In the genomic region with DNA sequence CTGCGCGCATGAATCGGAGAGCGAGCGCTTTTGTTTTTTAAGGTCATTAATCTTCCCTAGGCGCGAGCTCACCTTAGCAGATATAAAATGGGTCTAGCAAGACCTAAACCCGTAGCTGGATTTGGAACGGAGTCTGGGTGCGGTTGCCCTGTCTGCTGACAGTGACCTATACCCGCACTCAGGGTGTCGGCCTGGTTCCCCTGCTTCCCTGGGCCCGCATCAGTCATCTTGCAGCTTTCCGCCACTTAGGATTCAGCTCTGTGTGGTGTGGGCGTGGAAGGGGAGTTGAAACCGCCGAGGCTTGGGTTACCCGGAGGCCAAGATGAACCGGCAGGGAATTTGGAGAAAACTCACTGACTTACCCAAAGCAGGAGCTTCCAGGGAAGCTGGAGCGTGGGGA, we compare ENCODE assay signal across 7 mouse cellular contexts. TPM values are rescaled to one million over a fixed set of nuclear protein-coding genes. Genes with fewer than 3 reads are reported as not detected.
A peak's percentile ranks its signal among the peaks of the same experiment; 100 is the strongest.
DNase-seq lines count a peak whose midpoint lies in the region; ATAC-seq and TF ChIP-seq lines count a peak whose summit lies in the region.

No protein-coding gene starts in this region.

- peak overlapping the region; percentile 85 for H3K4me3 ChIP-seq in cortical plate, adult 2 months (ENCODE audit: insufficient read depth, low read length)
- peak overlapping the region; percentile 91 for H3K4me3 ChIP-seq in hindbrain, postnatal 0 days (ENCODE audit: low read length)
- H3K4me3 ChIP-seq in megakaryocyte, embryonic 14.5 days (replicated peaks): peak overlapping the region; percentile 98

- H3K9me3 ChIP-seq in hindbrain, postnatal 0 days (ENCODE audit: low read length): no peaks in the 10 kb centered on the region
- H3K9me3 ChIP-seq in megakaryocyte, embryonic 14.5 days: no peaks in the 10 kb centered on the region

- peak overlapping the region; percentile 71 for H3K9ac ChIP-seq in hindbrain, postnatal 0 days (replicated peaks; ENCODE audit: low read length)

- peak overlapping the region; percentile 71 for H3K4me2 ChIP-seq in hindbrain, postnatal 0 days (ENCODE audit: low read depth, low read length)

- H3K27me3 ChIP-seq in hindbrain, postnatal 0 days (ENCODE audit: insufficient read depth, low read length): no peaks in the 10 kb centered on the region
- peaks cover 29% of the 10 kb centered on the region for H3K27me3 ChIP-seq in megakaryocyte, embryonic 14.5 days (replicated peaks)

- intact Hi-C loops in left cerebral cortex, postnatal 14 days (cut with DNase I): no loop called here

- peak; percentile 62 for ATAC-seq in hindbrain, postnatal 0 days

- TF ChIP-seq CTCF in cortical plate, adult 2 months (IDR thresholded peaks at IDR 0.05; ENCODE audit: extremely low read depth, insufficient read depth, low read length): no peak
- no peak for TF ChIP-seq CTCF in hindbrain, postnatal 0 days (IDR thresholded peaks at IDR 0.05; ENCODE audit: low read depth)

- H3K36me3 ChIP-seq in hindbrain, postnatal 0 days (ENCODE audit: insufficient read depth, low read length): no peaks in the 10 kb centered on the region
- no peaks in the 10 kb centered on the region for H3K36me3 ChIP-seq in megakaryocyte, embryonic 14.5 days (replicated peaks; ENCODE audit: low read length)

- under 1% methylated on average over 20 of the region's 20 CpGs for WGBS in hindbrain, postnatal 0 days

- DNase-seq in adrenal gland, adult 8-10 months: peak; percentile 57
- DNase-seq in gastrocnemius, adult 8-10 months (ENCODE audit: low spot score in 2 of 2): peak; percentile 18 to 24
- peak; percentile 75 for DNase-seq in hindbrain, postnatal 0 days (ENCODE audit: low spot score)
- DNase-seq in left cerebral cortex, postnatal 14 days (ENCODE audit: low spot score in 2 of 2): peak; percentile 60 to 62
- DNase-seq in right cerebral cortex, postnatal 25 days: peak; percentile 68

- no peak; the same call in 1 of the 2 replicates for TF ChIP-seq POLR2A in cortical plate, adult 2 months (IDR thresholded peaks at IDR 0.05; ENCODE audit: extremely low read depth, insufficient read depth, low read length)

- peaks cover 8% of the 10 kb centered on the region for H3K4me1 ChIP-seq in cortical plate, adult 2 months (ENCODE audit: control insufficient read depth, insufficient read depth, low read length)
- peaks cover 25% of the 10 kb centered on the region; the same call in 1 of the 2 replicates for H3K4me1 ChIP-seq in hindbrain, postnatal 0 days (ENCODE audit: insufficient read depth, low read length)
- peaks cover 21% of the 10 kb centered on the region for H3K4me1 ChIP-seq in megakaryocyte, embryonic 14.5 days

- peak overlapping the region; percentile 65; the same call in 1 of the 2 replicates for H3K27ac ChIP-seq in cortical plate, adult 2 months (ENCODE audit: insufficient read depth, low read length)
- peak overlapping the region; percentile 80 for H3K27ac ChIP-seq in hindbrain, postnatal 0 days

RNA-seq across cellular contexts. Expression of gene Ttl, which starts 0.6 kb away (rescaled TPM):
- total RNA-seq in adrenal gland, adult 8-10 months (2022): 10 to 100 TPM; 10.6 to 14.2 (median 12.1) TPM
- 44.1 and 45.2 TPM in 2 replicates for polyA plus RNA-seq in cortical plate, adult 2 months (2012; rRNA removed)
- 1 to 10 TPM; 6.2 to 9.0 (median 7.6) TPM for total RNA-seq in gastrocnemius, adult 8-10 months (2022)
- total RNA-seq in hindbrain, postnatal 0 days (2014; rRNA removed): 57.7 and 60.9 TPM in 2 replicates
- 34.1 and 35.9 TPM in 2 replicates for polyA plus RNA-seq in hindbrain, postnatal 0 days (2015; fragmentation: Nextera tagmentation; extraction: Ambion mirVana)
- 10 to 100 TPM; 75.3 to 83.5 TPM for total RNA-seq in left cerebral cortex, postnatal 14 days (2021)
- polyA plus RNA-seq in megakaryocyte, embryonic 14.5 days (2012; ENCODE audit: insufficient read depth, low replicate concordance): 0.32 and 1.1 TPM in 2 replicates

RNA-seq across cellular contexts. Expression of gene Vinac1, which starts 18.4 kb away (rescaled TPM):
- total RNA-seq in adrenal gland, adult 8-10 months (2022): under 1 TPM in 2 of 4 experiments, not detected in 2; 0.05 to 0.17 TPM
- polyA plus RNA-seq in cortical plate, adult 2 months (2012; rRNA removed): 0.10 and 0.15 TPM in 2 replicates
- not detected for total RNA-seq in gastrocnemius, adult 8-10 months (2022)
- total RNA-seq in hindbrain, postnatal 0 days (2014; rRNA removed): 1.5 TPM in 2 replicates
- 0.71 and 0.86 TPM in 2 replicates for polyA plus RNA-seq in hindbrain, postnatal 0 days (2015; fragmentation: Nextera tagmentation; extraction: Ambion mirVana)
- total RNA-seq in left cerebral cortex, postnatal 14 days (2021): under 1 TPM; 0.13 TPM
- not detected in 2 replicates for polyA plus RNA-seq in megakaryocyte, embryonic 14.5 days (2012; ENCODE audit: insufficient read depth, low replicate concordance)

RNA-seq across cellular contexts. Expression of gene Polr1b, which starts 34.5 kb away (rescaled TPM):
- total RNA-seq in adrenal gland, adult 8-10 months (2022): 10 to 100 TPM; 17.6 to 23.3 (median 20.6) TPM
- 27.8 and 32.1 TPM in 2 replicates for polyA plus RNA-seq in cortical plate, adult 2 months (2012; rRNA removed)
- 10 to 100 TPM; 10.9 to 13.7 (median 11.3) TPM for total RNA-seq in gastrocnemius, adult 8-10 months (2022)
- 20.9 and 21.8 TPM in 2 replicates for total RNA-seq in hindbrain, postnatal 0 days (2014; rRNA removed)
- 10.5 and 11.3 TPM in 2 replicates for polyA plus RNA-seq in hindbrain, postnatal 0 days (2015; fragmentation: Nextera tagmentation; extraction: Ambion mirVana)
- 10 to 100 TPM; 20.9 to 21.1 TPM for total RNA-seq in left cerebral cortex, postnatal 14 days (2021)
- 1.9 and 2.2 TPM in 2 replicates for polyA plus RNA-seq in megakaryocyte, embryonic 14.5 days (2012; ENCODE audit: insufficient read depth, low replicate concordance)

Comparison
In these comparisons a context has a peak if more than half of its experiments do, and no peak if none do; other contexts are left out.
1. Peak in every context shown above with its lines: DNase-seq, ATAC-seq, H3K4me3 ChIP-seq and H3K27ac ChIP-seq.
2. DNase-seq: peak in every context shown above with its lines; median percentile 75 in hindbrain, postnatal 0 days; 68 in right cerebral cortex, postnatal 25 days; 61 in left cerebral cortex, postnatal 14 days; 57 in adrenal gland, adult 8-10 months; 21 in gastrocnemius, adult 8-10 months.